Mouse (Mus musculus) heart, embryonic 10.5 days (tissue): ENCODE results near the gene Npff. TPM values are rescaled to one million over a fixed set of nuclear protein-coding genes. Genes with fewer than 3 reads are reported as not detected.
A peak's percentile ranks its signal among the peaks of the same experiment; 100 is the strongest.

Experiments
- DNase-seq: peaks from one replicate; pipeline ENCODE4 v3.0.0-alpha.2; 2017; ENCODE audit warnings: low spot score
- H3K27ac ChIP-seq: fragments of 300-500 bp; sonication (generic); 2 replicates; pipeline ENCODE4 v1.5.1; 2016; ENCODE audit warnings: mild to moderate bottlenecking
- H3K27me3 ChIP-seq: fragments of 300-500 bp; sonication (generic); 2 replicates; pipeline ENCODE4 v1.6.1; 2016; ENCODE audit warnings: mild to moderate bottlenecking; ENCODE audit not compliant: poor library complexity, insufficient read depth, severe bottlenecking
- H3K36me3 ChIP-seq: fragments of 300-500 bp; sonication (generic); 2 replicates; pipeline ENCODE4 v1.6.1; 2016; ENCODE audit warnings: mild to moderate bottlenecking, moderate library complexity
- H3K4me1 ChIP-seq: fragments of 300-500 bp; sonication (generic); 2 replicates; pipeline ENCODE4 v1.6.1; 2016; ENCODE audit warnings: mild to moderate bottlenecking
- H3K4me3 ChIP-seq: fragments of 300-500 bp; sonication (generic); 2 replicates; pipeline ENCODE4 v1.5.1; 2016; ENCODE audit warnings: mild to moderate bottlenecking, moderate library complexity
- H3K9me3 ChIP-seq: fragments of 300-500 bp; sonication (generic); 2 replicates; pipeline ENCODE4 v1.6.1; 2016; ENCODE audit warnings: mild to moderate bottlenecking, moderate library complexity
- WGBS: fragments of 180-500 bp; shearing (Covaris S2); methylation state at CpG from one replicate; pipeline ENCODE4 v1.1.7; 2016; 5-methylcytosine and 5-hydroxymethylcytosine counted together
- polyA plus RNA-seq: library from polyadenylated mRNA; unstranded; fragments of >200 nt; fragmentation: Nextera tagmentation; extraction: Ambion mirVana; gene quantifications from 2 replicates; pipeline ENCODE4 v1.2.1, GENCODE M21; 2016

Gene Npff
- polyA plus RNA-seq, 1 experiment from 2014 or later = 0.88 TPM

- peak; percentile 54 for DNase-seq
- Histone ChIP-seq H3K4me3 (no peak overlapping the region), H3K27ac (no peak overlapping the region), H3K9me3 (no peaks in the 10 kb centered on the region), H3K27me3 (no peaks in the 10 kb centered on the region), H3K36me3 (peaks cover 30% of the 10 kb centered on the region), H3K4me1 (peaks cover 38% of the 10 kb centered on the region)
- 83% methylated on average over 3 of the region's 3 CpGs for WGBS
Observed at GRCm38 (mm10) chr15:102508336-102508735, 16.4 kb downstream of the Npff start.

GRCm38 (mm10) chr15:102507561-102507960, 17.2 kb downstream of the Npff start:
- H3K4me3 ChIP-seq = no peak overlapping the region
- H3K36me3 ChIP-seq = peaks cover 38% of the 10 kb centered on the region
- no peak overlapping the region for H3K27ac ChIP-seq
- DNase-seq = peak; percentile 66
- peaks cover 34% of the 10 kb centered on the region for H3K4me1 ChIP-seq
- no peaks in the 10 kb centered on the region for H3K27me3 ChIP-seq
- no peaks in the 10 kb centered on the region for H3K9me3 ChIP-seq

- H3K4me3 ChIP-seq = no peak overlapping the region
- WGBS = 88% methylated on average over 1 of the region's 1 CpGs
- H3K9me3 ChIP-seq = no peaks in the 10 kb centered on the region
- peaks cover 27% of the 10 kb centered on the region for H3K4me1 ChIP-seq
- peak; percentile 22 for DNase-seq
- no peaks in the 10 kb centered on the region for H3K27me3 ChIP-seq
- H3K27ac ChIP-seq = no peak overlapping the region
- H3K36me3 ChIP-seq = peaks cover 45% of the 10 kb centered on the region
Observed at GRCm38 (mm10) chr15:102506864-102507263, 17.9 kb downstream of the Npff start.

GRCm38 (mm10) chr15:102506464-102506830, 18.3 kb downstream of the Npff start:
- no peak overlapping the region for H3K4me3 ChIP-seq
- 65% methylated on average over 2 of the region's 2 CpGs for WGBS
- DNase-seq = no peak
- no peaks in the 10 kb centered on the region for H3K27me3 ChIP-seq
- H3K36me3 ChIP-seq = peaks cover 49% of the 10 kb centered on the region
- H3K4me1 ChIP-seq = peaks cover 23% of the 10 kb centered on the region
- no peak overlapping the region for H3K27ac ChIP-seq
- no peaks in the 10 kb centered on the region for H3K9me3 ChIP-seq

GRCm38 (mm10) chr15:102505770-102506463, 18.8 kb downstream of the Npff start:
- Histone ChIP-seq H3K36me3 (peaks cover 55% of the 10 kb centered on the region), H3K27ac (no peak overlapping the region), H3K4me1 (peaks cover 23% of the 10 kb centered on the region), H3K9me3 (no peaks in the 10 kb centered on the region), H3K27me3 (no peaks in the 10 kb centered on the region), H3K4me3 (no peak overlapping the region)
- 82% methylated on average over 9 of the region's 9 CpGs for whole genome bisulfite sequencing
- peak; percentile 68 for DNase-seq

GRCm38 (mm10) chr15:102505073-102505769, 19.5 kb downstream of the Npff start:
- H3K27me3 ChIP-seq = no peaks in the 10 kb centered on the region
- H3K27ac ChIP-seq = no peak overlapping the region
- no peak overlapping the region for H3K4me3 ChIP-seq
- H3K9me3 ChIP-seq = no peaks in the 10 kb centered on the region
- H3K36me3 ChIP-seq = peaks cover 62% of the 10 kb centered on the region
- peaks cover 21% of the 10 kb centered on the region for H3K4me1 ChIP-seq
- DNase-seq = peak; percentile 73
- 71% methylated on average over 12 of the region's 12 CpGs for WGBS

GRCm38 (mm10) chr15:102503924-102504782, 20.6 kb downstream of the Npff start:
- Histone ChIP-seq H3K27me3 (no peaks in the 10 kb centered on the region), H3K9me3 (no peaks in the 10 kb centered on the region), H3K36me3 (peaks cover 72% of the 10 kb centered on the region), H3K27ac (no peak overlapping the region), H3K4me3 (no peak overlapping the region), H3K4me1 (peaks cover 11% of the 10 kb centered on the region; the same call in 1 of the 2 replicates)
- DNase-seq = peak; percentile 75
- WGBS = 87% methylated on average over 9 of the region's 9 CpGs

GRCm38 (mm10) chr15:102503447-102503846, 21.3 kb downstream of the Npff start, which contains the start of gene Gm10337:
Gm10337 (plus strand) TSS chr15:102503722.
- 90% methylated on average over 1 of the region's 1 CpGs for WGBS
- Histone ChIP-seq H3K4me3 (no peak within 1 kb of the TSS), H3K9me3 (no peaks in the 10 kb centered on the region), H3K27me3 (no peaks in the 10 kb centered on the region), H3K36me3 (peaks cover 79% of the 10 kb centered on the region), H3K4me1 (0 out of 2 replicates have a peak, but pooled peaks cover 9% of the 10 kb centered on the region), H3K27ac (no peak within 1 kb of the TSS)
- no peak for DNase-seq

- peaks cover 88% of the 10 kb centered on the region for H3K36me3 ChIP-seq
- no peaks in the 10 kb centered on the region for H3K27me3 ChIP-seq
- H3K9me3 ChIP-seq = no peaks in the 10 kb centered on the region
- H3K27ac ChIP-seq = no peak overlapping the region
- 75% methylated on average over 9 of the region's 9 CpGs for WGBS
- no peak for DNase-seq
- H3K4me3 ChIP-seq = no peak overlapping the region
- 0 out of 2 replicates have a peak, but pooled peaks cover 9% of the 10 kb centered on the region for H3K4me1 ChIP-seq
Observed at GRCm38 (mm10) chr15:102502254-102502840, 22.4 kb downstream of the Npff start.

GRCm38 (mm10) chr15:102501084-102501814, 23.5 kb downstream of the Npff start:
- Histone ChIP-seq H3K4me3 (no peak overlapping the region), H3K4me1 (0 out of 2 replicates have a peak, but pooled peaks cover 9% of the 10 kb centered on the region), H3K27me3 (no peaks in the 10 kb centered on the region), H3K27ac (no peak overlapping the region), H3K9me3 (no peaks in the 10 kb centered on the region), H3K36me3 (peaks cover 93% of the 10 kb centered on the region)
- no peak for DNase-seq
- WGBS = 90% methylated on average over 19 of the region's 19 CpGs

- Histone ChIP-seq H3K4me1 (0 out of 2 replicates have a peak, but pooled peaks cover 9% of the 10 kb centered on the region), H3K9me3 (no peaks in the 10 kb centered on the region), H3K36me3 (peaks cover 97% of the 10 kb centered on the region), H3K27me3 (no peaks in the 10 kb centered on the region), H3K27ac (no peak overlapping the region), H3K4me3 (no peak overlapping the region)
- DNase-seq = no peak
- 86% methylated on average over 5 of the region's 5 CpGs for WGBS
Observed at GRCm38 (mm10) chr15:102500479-102500878, 24.3 kb downstream of the Npff start.

GRCm38 (mm10) chr15:102499851-102500250, 24.9 kb downstream of the Npff start:
- Histone ChIP-seq H3K27me3 (no peaks in the 10 kb centered on the region), H3K36me3 (peaks cover 97% of the 10 kb centered on the region), H3K4me3 (no peak overlapping the region), H3K9me3 (no peaks in the 10 kb centered on the region), H3K4me1 (0 out of 2 replicates have a peak, but pooled peaks cover 5% of the 10 kb centered on the region), H3K27ac (no peak overlapping the region)
- WGBS = 92% methylated on average over 6 of the region's 6 CpGs
- DNase-seq = no peak
